Mouse (Mus musculus) heart, adult 2 months (tissue): ENCODE data around the gene Sltm.

Experiments used
- CTCF ChIP-seq: fragments of 200-600 bp; IDR thresholded peaks from 2 replicates; pipeline ENCODE4 v1.8.1; 2022; ENCODE audit warnings: antibody characterized with exemption, mild to moderate bottlenecking, moderate library complexity
- EP300 ChIP-seq: fragments of 200-500 bp; IDR thresholded peaks from 2 replicates; pipeline ENCODE4 v1.6.1; 2011; ENCODE audit warnings: low read depth, low read length, control low read depth; ENCODE audit not compliant: insufficient read depth

DNA sequence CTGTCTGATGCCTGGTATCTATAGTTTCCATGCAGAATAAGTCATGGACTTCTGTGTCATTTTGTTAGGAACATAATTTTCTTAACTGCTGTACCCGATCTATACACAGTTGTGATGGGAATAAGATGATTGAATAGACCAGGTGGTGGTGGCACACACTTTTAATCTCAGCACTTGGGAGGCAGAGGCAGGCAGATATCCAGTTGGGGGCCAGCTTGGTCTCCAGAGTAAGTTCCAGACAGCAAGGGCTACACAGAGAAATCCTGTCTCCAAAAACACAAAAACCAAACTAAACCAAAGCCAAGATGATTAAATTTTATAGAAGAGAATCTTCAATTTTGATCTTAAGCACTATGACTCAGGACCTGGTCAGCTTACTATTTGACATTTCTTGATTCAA is 2.3 kb downstream of the Sltm start:
- TF ChIP-seq CTCF = no peak
- no peak for TF ChIP-seq EP300
